Mouse (Mus musculus) lung, postnatal 0 days (tissue): Measurements from ENCODE around the gene Klk1b4. TPM values are rescaled to one million over a fixed set of nuclear protein-coding genes. Genes with fewer than 3 reads are reported as not detected.
"Not testable (repeated sequence)": the region's sequence is repeated elsewhere in the genome, so short reads cannot be mapped to it uniquely, and the experiment has no call there.

Experiments
- ATAC-seq: fragments of 200-750 bp; cut with Nextera tagmentation; 2 replicates; pipeline ENCODE4 v1.8.0; 2017; ENCODE audit warnings: moderate library complexity
- DNase-seq: peaks from one replicate; pipeline ENCODE4 v3.0.0-alpha.2; 2016; ENCODE audit warnings: low spot score
- H3K27ac ChIP-seq: fragments of 300-500 bp; sonication (generic); 2 replicates; pipeline ENCODE4 v1.5.1; 2014; ENCODE audit warnings: antibody characterized with exemption, mild to moderate bottlenecking, low read length, mixed read lengths
- H3K27me3 ChIP-seq: fragments of 300-500 bp; sonication (generic); replicated peaks from 2 replicates; pipeline ENCODE4 v1.6.1; 2014; ENCODE audit warnings: low read length, mixed read lengths; ENCODE audit not compliant: insufficient read depth
- H3K36me3 ChIP-seq: fragments of 300-500 bp; sonication (generic); 2 replicates; pipeline ENCODE4 v1.6.1; 2014; ENCODE audit warnings: low read length, mixed read lengths; ENCODE audit not compliant: insufficient read depth
- H3K4me1 ChIP-seq: fragments of 300-500 bp; sonication (generic); 2 replicates; pipeline ENCODE4 v1.6.1; 2014; ENCODE audit warnings: antibody characterized with exemption, low read depth, low read length, mixed read lengths; ENCODE audit not compliant: insufficient read depth
- H3K4me2 ChIP-seq: fragments of 300-500 bp; sonication (generic); replicated peaks from 2 replicates; pipeline ENCODE4 v1.6.1; 2014; ENCODE audit warnings: low read depth, mild to moderate bottlenecking, low read length, moderate library complexity, mixed read lengths
- H3K4me3 ChIP-seq: fragments of 300-500 bp; sonication (generic); 2 replicates; pipeline ENCODE4 v1.5.1; 2014; ENCODE audit warnings: low read depth, low read length
- H3K9ac ChIP-seq: fragments of 300-500 bp; sonication (generic); replicated peaks from 2 replicates; pipeline ENCODE4 v1.6.1; 2014; ENCODE audit warnings: low read depth, mild to moderate bottlenecking
- H3K9me3 ChIP-seq: fragments of 300-500 bp; sonication (generic); 2 replicates; pipeline ENCODE4 v1.6.1; 2016; ENCODE audit warnings: low read length, mixed read lengths
- CTCF ChIP-seq: IDR thresholded peaks from 2 replicates; pipeline ENCODE4 v1.5.1; 2016; ENCODE audit warnings: antibody characterized with exemption, mild to moderate bottlenecking
- EP300 ChIP-seq: IDR thresholded peaks from 2 replicates; pipeline ENCODE4 v1.6.1; 2016; ENCODE audit warnings: antibody characterized with exemption, mild to moderate bottlenecking, control low read depth
- WGBS: fragments of 180-500 bp; shearing (Covaris S2); extraction: QIAGEN DNeasy Blood & Tissue Kit; methylation state at CpG from one replicate; pipeline ENCODE4 v1.1.7; 2014; 5-methylcytosine and 5-hydroxymethylcytosine counted together
- polyA plus RNA-seq: library from polyadenylated mRNA; unstranded; fragments of >200 nt; fragmentation: Nextera tagmentation; extraction: Ambion mirVana; gene quantifications from 2 replicates; pipeline ENCODE4 v1.2.1, GENCODE M21; 2015

Klk1b4 gene
- polyA plus RNA-seq, 1 experiment from 2014 or later = not detected

- ATAC-seq (no peak), DNase-seq (no peak)
- H3K27me3 ChIP-seq = no peaks in the 10 kb centered on the region
- H3K27ac ChIP-seq = no peak overlapping the region
- WGBS = 55% methylated on average over 2 of the region's 2 CpGs
- no peak overlapping the region for H3K4me3 ChIP-seq
- H3K36me3 ChIP-seq = no peaks in the 10 kb centered on the region
- TF ChIP-seq CTCF (no peak), EP300 (no peak)
- H3K9ac ChIP-seq = no peak overlapping the region
- no peaks in the 10 kb centered on the region for H3K9me3 ChIP-seq
- H3K4me2 ChIP-seq = no peak overlapping the region
- H3K4me1 ChIP-seq = peaks cover 7% of the 10 kb centered on the region; the same call in 1 of the 2 replicates
Observed at GRCm38 (mm10) chr7:44241163-44241562, 33.9 kb downstream of the Klk1b4 start.

DNA sequence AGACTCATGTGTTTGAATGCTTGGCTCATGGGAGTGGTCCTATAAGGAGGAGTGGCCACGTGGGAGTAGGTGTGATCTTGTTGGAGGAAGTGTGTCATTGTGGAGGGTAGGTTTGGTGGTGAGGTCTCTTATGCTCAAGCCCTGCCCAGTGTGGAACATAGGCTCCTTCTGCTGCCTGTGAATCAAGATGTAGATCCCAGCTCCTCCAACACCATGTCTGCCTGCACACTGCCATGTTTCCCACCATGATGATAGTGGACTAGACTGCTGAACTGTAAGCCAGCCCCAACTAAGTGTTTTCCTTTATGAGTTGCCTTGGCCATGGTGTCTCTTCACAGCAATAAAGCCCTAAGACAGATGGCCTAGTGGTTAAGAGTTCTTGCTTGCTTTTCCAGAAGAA is 36.8 kb downstream of the Klk1b4 start:
- no peak for ATAC-seq
- H3K4me2 ChIP-seq = no peak overlapping the region
- TF ChIP-seq EP300 (no peak), CTCF (no peak)
- 44% methylated on average over 1 of the region's 1 CpGs for WGBS
- no peaks in the 10 kb centered on the region for H3K27me3 ChIP-seq
- no peak overlapping the region for H3K4me3 ChIP-seq
- H3K4me1 ChIP-seq = peaks cover 7% of the 10 kb centered on the region; the same call in 1 of the 2 replicates
- H3K9me3 ChIP-seq = no peaks in the 10 kb centered on the region
- no peak overlapping the region for H3K9ac ChIP-seq
- no peak overlapping the region for H3K27ac ChIP-seq
- no peaks in the 10 kb centered on the region for H3K36me3 ChIP-seq
- no peak for DNase-seq

DNA sequence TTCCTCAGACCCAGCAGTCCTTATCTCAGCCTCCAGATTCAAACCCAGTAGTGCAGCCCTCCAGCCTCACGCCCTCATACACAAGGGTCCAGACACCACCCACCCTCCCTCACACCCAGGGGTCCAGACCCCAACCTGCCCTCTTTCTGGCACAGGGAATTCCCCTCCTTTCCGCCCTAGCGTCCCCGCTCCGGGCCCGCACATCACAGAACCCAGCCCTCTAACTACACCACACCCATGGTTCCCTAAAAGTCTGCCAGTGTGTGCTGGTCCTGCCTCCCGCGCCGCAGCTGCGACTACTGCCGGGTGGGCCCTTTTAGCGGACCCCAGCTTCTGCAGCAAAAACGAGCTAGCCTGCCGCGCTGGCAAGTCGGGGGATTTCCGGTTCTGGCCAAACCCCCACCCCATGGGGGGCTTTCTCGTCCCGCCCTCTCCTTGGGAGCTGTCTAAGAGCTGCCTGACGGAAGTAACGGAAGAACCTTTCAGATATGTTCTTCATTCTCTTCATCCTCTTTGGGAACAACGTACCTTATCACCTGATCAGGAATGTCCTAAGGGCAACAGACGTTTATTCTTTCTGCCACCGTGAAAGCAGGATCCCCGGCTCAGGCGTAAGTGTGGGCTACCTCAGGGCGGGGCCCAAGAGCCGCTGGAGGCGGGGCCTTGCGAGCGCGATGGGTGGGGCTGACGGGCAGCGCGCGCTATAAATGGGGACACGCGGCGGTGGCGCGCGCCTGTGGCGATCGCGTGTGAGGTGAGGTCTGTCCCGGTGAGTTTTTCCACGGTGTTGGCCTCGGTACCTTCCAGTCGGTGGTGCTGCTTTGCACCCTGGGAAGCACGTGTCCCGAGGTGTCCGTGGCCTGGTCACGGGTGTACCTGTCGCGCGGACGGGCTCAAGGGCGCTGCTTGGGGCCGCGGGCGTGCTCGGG is 39.1 kb downstream of the Klk1b4 start, which contains the start of the genes 1700028J19Rik and 2410002F23Rik:
TSS of gene 1700028J19Rik (minus strand) at position 641 of the 929 bp plus-strand sequence.
TSS of gene 2410002F23Rik (plus strand) at position 668 of the 929 bp plus-strand sequence.
- TF ChIP-seq CTCF (no peak), EP300 (peak; percentile 90)
- Histone ChIP-seq H3K36me3 (no peaks in the 10 kb centered on the region; the same call in 1 of the 2 replicates), H3K4me2 (peak within 1 kb of the TSS; percentile 74), H3K27me3 (no peaks in the 10 kb centered on the region), H3K4me3 (peak within 1 kb of the TSS; percentile 81), H3K4me1 (peaks cover 7% of the 10 kb centered on the region; the same call in 1 of the 2 replicates), H3K9me3 (no peaks in the 10 kb centered on the region), H3K9ac (peak within 1 kb of the TSS; percentile 93), H3K27ac (peak within 1 kb of the TSS; percentile 92)
- DNase-seq (peak; percentile 93), ATAC-seq (peak; percentile 94)
- WGBS = under 1% methylated on average over 60 of the region's 62 CpGs

GRCm38 (mm10) chr7:44246984-44247470 is 39.8 kb downstream of the Klk1b4 start:
- 6% methylated on average over 20 of the region's 23 CpGs for WGBS
- peak overlapping the region; percentile 74 for H3K4me2 ChIP-seq
- H3K27ac ChIP-seq = peak overlapping the region; percentile 92
- no peaks in the 10 kb centered on the region for H3K9me3 ChIP-seq
- H3K9ac ChIP-seq = peak overlapping the region; percentile 93
- no peaks in the 10 kb centered on the region for H3K27me3 ChIP-seq
- DNase-seq (peak; percentile 66), ATAC-seq (peak; percentile 42)
- no peaks in the 10 kb centered on the region; the same call in 1 of the 2 replicates for H3K36me3 ChIP-seq
- peak overlapping the region; percentile 81 for H3K4me3 ChIP-seq
- H3K4me1 ChIP-seq = peaks cover 7% of the 10 kb centered on the region; the same call in 1 of the 2 replicates
- no peak for TF ChIP-seq EP300
- TF ChIP-seq CTCF = no peak

- no peak for ATAC-seq
- WGBS = 76% methylated on average over 2 of the region's 2 CpGs
- TF ChIP-seq EP300 = no peak
- TF ChIP-seq CTCF = no peak
- DNase-seq = no peak
- Histone ChIP-seq H3K9ac (no peak overlapping the region), H3K27me3 (no peaks in the 10 kb centered on the region), H3K4me3 (no peak overlapping the region), H3K27ac (no peak overlapping the region), H3K4me1 (peaks cover 7% of the 10 kb centered on the region; the same call in 1 of the 2 replicates), H3K9me3 (no peaks in the 10 kb centered on the region), H3K4me2 (no peak overlapping the region), H3K36me3 (no peaks in the 10 kb centered on the region; the same call in 1 of the 2 replicates)
Observed at GRCm38 (mm10) chr7:44247971-44248370, 40.7 kb downstream of the Klk1b4 start.

GRCm38 (mm10) chr7:44249248-44249647 is 42.0 kb downstream of the Klk1b4 start:
- 88% methylated on average over 4 of the region's 4 CpGs for WGBS
- H3K36me3 ChIP-seq = no peaks in the 10 kb centered on the region; the same call in 1 of the 2 replicates
- H3K27me3 ChIP-seq = no peaks in the 10 kb centered on the region
- peaks cover 7% of the 10 kb centered on the region; the same call in 1 of the 2 replicates for H3K4me1 ChIP-seq
- H3K9me3 ChIP-seq = no peaks in the 10 kb centered on the region
- no peak overlapping the region for H3K4me2 ChIP-seq
- ATAC-seq (no peak), DNase-seq (no peak)
- H3K4me3 ChIP-seq = no peak overlapping the region
- no peak overlapping the region for H3K9ac ChIP-seq
- TF ChIP-seq EP300 = no peak
- TF ChIP-seq CTCF = no peak
- no peak overlapping the region for H3K27ac ChIP-seq

DNA sequence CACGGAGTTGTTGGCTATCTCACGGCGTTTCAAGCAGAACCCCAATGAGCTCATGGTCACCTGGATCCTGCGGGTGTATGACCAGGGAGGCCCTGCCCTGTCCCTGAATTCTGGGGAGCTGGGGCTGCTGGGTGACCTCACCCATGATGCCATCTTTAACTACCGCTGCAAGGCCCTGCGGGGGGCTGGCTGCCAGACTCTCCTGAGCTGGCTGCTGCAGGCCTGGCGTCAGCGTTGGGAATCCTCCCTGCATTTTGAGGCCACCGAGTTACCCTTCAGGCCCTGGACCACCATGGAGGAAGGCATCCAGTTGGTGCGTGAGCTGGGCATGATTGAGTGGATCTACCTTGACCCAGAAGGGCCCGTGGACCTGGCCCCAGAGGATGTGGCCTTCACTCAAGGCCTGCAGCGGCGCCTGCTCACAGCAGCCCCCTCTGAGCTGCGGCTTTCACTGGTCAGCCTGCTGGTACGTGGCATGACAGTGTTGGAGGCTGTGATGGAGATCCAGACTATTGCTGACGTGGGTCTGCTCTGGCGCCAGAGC is 43.6 kb downstream of the Klk1b4 start:
- 88% methylated on average over 17 of the region's 17 CpGs for WGBS
- DNase-seq, H3K4me3 ChIP-seq, H3K4me1 ChIP-seq, H3K9me3 ChIP-seq, ATAC-seq, H3K27me3 ChIP-seq, H3K9ac ChIP-seq, H3K4me2 ChIP-seq, H3K27ac ChIP-seq, H3K36me3 ChIP-seq: not testable (repeated sequence)
